Mouse (Mus musculus) central nervous system, embryonic 14 days (tissue): ENCODE measurements around the gene Prh1. TPM values are rescaled to one million over a fixed set of nuclear protein-coding genes. Genes with fewer than 3 reads are reported as not detected.

Experiments
- polyA plus RNA-seq: library from polyadenylated mRNA; depleted of rRNA; stranded (reverse); fragments of >200 nt; gene quantifications from 2 replicates; pipeline ENCODE4 v1.2.3, GENCODE M21; 2012; rRNA removed

The Prh1 gene
- not detected in 2 replicates for polyA plus RNA-seq

GRCm38 (mm10) chr6:132569509-132569908 lies at the start of gene Prh1:
TSS of gene Prh1 (plus strand) at chr6:132569809.

DNA sequence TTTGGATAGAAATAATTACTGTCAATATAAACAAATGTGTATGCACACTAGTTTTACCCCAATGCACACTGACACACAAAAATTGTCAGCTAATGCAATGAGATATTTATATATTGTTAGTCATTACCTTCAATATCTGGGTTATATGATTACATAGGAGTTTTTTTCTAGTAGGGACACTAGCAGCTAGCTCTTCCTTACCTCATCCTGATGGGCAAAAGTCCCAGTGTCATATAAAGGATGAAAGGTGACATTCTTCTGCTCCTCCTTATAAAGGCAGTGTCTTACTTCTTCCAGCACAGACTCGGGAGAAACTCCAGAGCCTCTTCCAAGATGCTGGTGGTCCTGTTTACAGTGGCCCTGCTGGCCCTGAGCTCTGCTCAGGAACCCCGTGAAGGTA lies 26.0 kb downstream of the Prh1 start, which contains the start of gene Prp2:
Gene Prp2 (plus strand): TSS at position 301 of the 400 bp plus-strand sequence.

Other genes with a start within 250 kb of the Prh1 start
- gene Gm8882, start 205.7 kb upstream of the Prh1 start, polyA plus RNA-seq, result not detected in 2 replicates
- gene Prp2, start 26.1 kb downstream of the Prh1 start, polyA plus RNA-seq, result not detected in 2 replicates
- gene A630073D07Rik, start 81.7 kb downstream of the Prh1 start, polyA plus RNA-seq, result not detected in 2 replicates
- gene Tas2r120, start 87.1 kb downstream of the Prh1 start, polyA plus RNA-seq, result not detected in 2 replicates
- gene Tas2r121, start 131.2 kb downstream of the Prh1 start, polyA plus RNA-seq, result not detected in 2 replicates
- gene Tas2r122, start 142.1 kb downstream of the Prh1 start, polyA plus RNA-seq, result not detected in 2 replicates
- gene Tas2r115, start 168.2 kb downstream of the Prh1 start, polyA plus RNA-seq, result not detected in 2 replicates
- not detected in 2 replicates for gene Tas2r124, start 184.9 kb downstream of the Prh1 start, polyA plus RNA-seq
- gene Tas2r102, start 192.3 kb downstream of the Prh1 start, polyA plus RNA-seq, result not detected in 2 replicates
- gene Tas2r136, start 208.4 kb downstream of the Prh1 start, polyA plus RNA-seq, result not detected in 2 replicates
- not detected in 2 replicates for gene Tas2r117, start 233.0 kb downstream of the Prh1 start, polyA plus RNA-seq